Mouse (Mus musculus) granulocyte monocyte progenitor cell, adult 5-6 weeks (primary cell): ENCODE results near the gene Mospd3. TPM values are rescaled to one million over a fixed set of nuclear protein-coding genes. Genes with fewer than 3 reads are reported as not detected.
"Not testable (repeated sequence)": the region's sequence is repeated elsewhere in the genome, so short reads cannot be mapped to it uniquely, and the experiment has no call there.

Experiments
- ATAC-seq: replicated peaks from 2 replicates; pipeline ENCODE4 v1.8.0; 2016; ENCODE audit warnings: mild to moderate bottlenecking, moderate TSS enrichment, inconsistent platforms; ENCODE audit not compliant: poor library complexity, severe bottlenecking
- total RNA-seq, 2 experiments: library from RNA; stranded (forward) in 1 of 2; stranded (reverse) in 1 of 2; fragments of 200-712, 200-1000 nt in 1 of 2; fragments of >200 nt in 1 of 2; fragmentation: Nextera tagmentation in 1 of 2; gene quantifications; 2 replicates each; pipeline ENCODE4 v1.2.3; 2014 to 2017

The Mospd3 gene
- total RNA-seq, 2 experiments from 2014 or later, result 4.0 to 159 TPM

DNA sequence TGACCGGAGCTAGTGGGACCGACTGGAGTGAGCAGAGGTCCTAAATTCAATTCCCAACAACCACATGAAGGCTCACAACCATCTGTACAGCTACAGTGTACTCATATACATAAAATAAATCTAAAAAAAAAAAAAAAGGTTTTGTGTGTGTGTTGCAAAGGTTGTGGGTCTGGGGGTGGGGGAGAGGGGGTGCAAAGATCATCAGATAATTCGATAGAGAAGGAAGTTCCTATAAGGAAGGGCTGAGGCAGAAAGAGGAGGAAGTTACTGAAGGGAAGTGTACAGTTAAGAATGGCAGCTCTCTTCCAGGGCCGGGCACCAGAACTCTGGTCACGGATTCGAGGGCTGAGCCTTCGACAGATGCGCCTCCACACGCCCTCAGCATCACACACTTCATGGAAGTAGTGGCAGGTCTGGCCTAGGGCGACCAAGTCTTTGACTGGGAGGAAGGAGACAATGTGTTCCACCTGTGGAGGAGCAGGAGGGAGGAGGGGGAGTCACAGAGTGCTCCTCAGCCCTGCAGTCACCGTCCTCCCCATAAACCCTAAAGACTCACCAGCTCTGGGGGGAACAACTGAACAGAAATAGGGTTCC is 23.2 kb upstream of the Mospd3 start:
- ATAC-seq, result peak; percentile 13

- no peak for ATAC-seq
Measured at GRCm38 (mm10) chr5:137615347-137615746, 14.5 kb upstream of the Mospd3 start.

- not testable (repeated sequence) for ATAC-seq
Measured at GRCm38 (mm10) chr5:137614921-137615320, 14.1 kb upstream of the Mospd3 start.

- no peak for ATAC-seq
Measured at GRCm38 (mm10) chr5:137613550-137613949, 12.7 kb upstream of the Mospd3 start, which contains the start of gene Pcolce. Pcolce (minus strand) TSS chr5:137613784.

GRCm38 (mm10) chr5:137613076-137613475 is 12.2 kb upstream of the Mospd3 start:
- ATAC-seq, result no peak

DNA sequence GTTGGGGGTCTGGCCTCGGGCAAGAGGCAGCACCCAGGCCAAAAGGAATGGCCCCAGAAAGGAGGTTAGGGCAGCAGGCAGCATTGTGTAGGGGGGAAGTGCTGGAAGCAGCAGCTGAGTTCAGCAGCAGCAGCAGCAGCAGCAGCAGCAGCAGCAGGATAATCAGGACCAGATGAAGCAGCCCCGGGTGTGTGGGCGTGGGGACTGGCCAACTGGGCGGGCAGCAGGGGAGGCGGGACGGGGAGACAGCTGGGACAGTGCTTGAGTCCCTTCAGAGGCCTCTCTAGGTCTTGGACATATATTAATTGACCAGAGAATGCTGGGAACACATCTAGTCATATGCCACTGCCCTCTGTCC is 10.4 kb upstream of the Mospd3 start:
- ATAC-seq, result no peak

- ATAC-seq, result no peak
Measured at GRCm38 (mm10) chr5:137610548-137611244, 9.8 kb upstream of the Mospd3 start.

DNA sequence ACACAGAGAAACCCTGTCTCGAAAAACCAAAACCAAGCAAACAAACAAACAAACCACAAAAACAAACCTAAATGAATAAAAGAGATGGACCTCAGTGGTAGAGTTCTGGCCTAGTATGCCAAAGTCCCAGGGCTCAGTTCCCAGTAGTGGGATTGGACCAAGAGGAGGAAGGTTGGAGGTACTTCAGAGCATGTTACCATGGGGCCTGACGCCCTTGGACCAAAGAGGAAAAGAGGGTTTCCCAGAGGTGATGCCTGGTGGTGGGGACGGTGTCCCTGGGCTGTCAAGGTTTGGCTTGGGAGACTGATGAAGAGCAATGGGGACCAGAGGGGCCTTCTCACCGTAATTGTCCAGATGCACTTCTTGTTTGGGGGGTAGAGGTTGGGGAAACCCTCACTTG is 9.2 kb upstream of the Mospd3 start:
- ATAC-seq, result no peak

- ATAC-seq, result no peak
Measured at GRCm38 (mm10) chr5:137609292-137609691, 8.4 kb upstream of the Mospd3 start.

GRCm38 (mm10) chr5:137608654-137609190 is 7.9 kb upstream of the Mospd3 start:
- ATAC-seq, result no peak

DNA sequence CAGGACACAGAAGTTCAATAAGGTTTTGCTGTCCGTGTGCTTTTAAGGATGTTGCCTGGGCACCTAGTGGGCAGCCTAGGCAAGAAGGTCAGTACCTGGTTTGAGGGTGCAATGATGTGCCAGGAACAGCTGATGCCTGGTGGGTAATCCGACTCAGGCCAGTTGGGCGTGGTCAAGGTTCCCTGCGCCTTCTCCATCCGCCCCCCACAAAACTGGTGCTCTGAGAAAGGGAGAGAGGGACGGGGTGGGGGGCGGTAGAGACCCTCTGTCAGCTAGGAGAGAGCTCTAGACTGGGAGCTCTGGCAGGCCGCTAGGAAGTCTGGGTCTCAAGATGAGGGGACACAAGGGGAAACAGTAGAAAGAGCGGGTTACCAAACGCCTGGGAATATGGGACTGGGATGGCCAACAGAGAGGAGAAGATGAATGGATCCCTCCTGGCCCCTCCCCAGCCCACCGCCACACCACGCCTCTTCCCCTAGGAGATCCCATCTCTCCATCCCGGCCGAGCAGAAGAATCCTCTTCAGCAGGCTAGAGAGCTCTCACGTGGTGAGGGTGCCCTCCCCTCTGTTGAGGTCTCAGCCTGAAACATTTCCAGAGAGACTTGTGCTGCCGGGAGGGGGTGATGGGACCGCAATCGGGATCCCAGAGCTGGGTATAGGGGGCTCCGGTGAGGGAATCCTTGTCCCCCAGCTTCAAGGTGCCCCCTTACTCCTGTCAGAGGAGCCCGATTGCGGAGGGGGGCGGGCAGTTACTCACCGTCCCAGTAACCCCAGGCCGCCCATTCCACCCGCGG is 7.2 kb upstream of the Mospd3 start:
- no peak for ATAC-seq

- ATAC-seq, result no peak
Measured at GRCm38 (mm10) chr5:137601365-137601729, 489 bp upstream of the Mospd3 start.

- ATAC-seq, result no peak
Measured at GRCm38 (mm10) chr5:137600281-137600618, 608 bp downstream of the Mospd3 start.

- ATAC-seq, result no peak
Measured at GRCm38 (mm10) chr5:137599600-137599999, 1.3 kb downstream of the Mospd3 start.

DNA sequence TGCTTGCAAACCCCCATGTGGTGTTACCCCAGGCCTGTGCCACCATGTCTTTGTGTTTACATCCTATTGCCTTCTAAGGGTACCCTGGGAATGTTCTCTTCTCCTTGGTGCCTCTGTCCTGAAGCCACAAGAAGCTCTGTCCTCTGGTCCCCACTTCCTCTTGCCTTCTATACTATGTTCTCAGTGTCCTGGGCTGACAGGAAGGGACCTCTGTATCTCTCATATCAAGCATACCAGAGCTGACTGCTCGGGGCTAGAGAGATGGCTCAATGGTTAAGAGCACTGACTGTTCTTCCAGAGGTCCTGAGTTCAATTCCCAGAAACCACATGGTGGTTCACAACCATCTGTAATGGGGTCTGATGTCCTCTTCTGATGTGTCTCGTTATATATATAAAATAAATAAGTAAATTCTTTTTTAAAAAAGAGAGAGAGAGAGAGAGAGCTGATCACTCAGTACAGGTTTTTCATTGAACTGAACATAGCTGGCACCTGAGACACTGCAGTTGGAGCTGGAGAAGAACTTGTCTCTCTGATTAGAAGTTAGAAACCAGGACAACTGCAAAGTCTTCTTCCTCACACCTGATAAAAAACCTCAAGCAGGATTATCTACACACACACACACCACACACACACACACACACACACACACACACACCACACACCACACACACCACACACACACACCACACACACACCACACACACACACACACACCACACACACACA is 2.6 kb downstream of the Mospd3 start:
- ATAC-seq, result no peak

DNA sequence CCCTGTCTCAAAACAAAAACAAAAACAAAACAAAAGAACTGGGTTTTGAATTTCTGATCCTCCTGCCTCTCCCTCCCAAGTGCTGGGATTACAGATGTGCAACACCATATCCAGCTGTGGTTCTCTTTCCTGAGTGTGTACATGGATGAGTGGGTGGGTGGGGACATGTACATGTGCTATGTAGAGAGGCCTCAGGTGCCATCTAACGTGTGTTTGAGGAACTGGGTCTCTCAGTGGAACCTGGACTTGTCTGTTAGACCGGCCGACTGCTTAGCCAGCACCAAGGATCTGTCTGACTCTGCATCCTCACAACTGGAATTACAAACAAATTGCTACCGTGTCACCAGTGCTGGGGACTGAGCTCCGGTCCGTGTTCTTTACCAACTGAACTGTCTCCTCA is 3.2 kb downstream of the Mospd3 start:
- no peak for ATAC-seq

DNA sequence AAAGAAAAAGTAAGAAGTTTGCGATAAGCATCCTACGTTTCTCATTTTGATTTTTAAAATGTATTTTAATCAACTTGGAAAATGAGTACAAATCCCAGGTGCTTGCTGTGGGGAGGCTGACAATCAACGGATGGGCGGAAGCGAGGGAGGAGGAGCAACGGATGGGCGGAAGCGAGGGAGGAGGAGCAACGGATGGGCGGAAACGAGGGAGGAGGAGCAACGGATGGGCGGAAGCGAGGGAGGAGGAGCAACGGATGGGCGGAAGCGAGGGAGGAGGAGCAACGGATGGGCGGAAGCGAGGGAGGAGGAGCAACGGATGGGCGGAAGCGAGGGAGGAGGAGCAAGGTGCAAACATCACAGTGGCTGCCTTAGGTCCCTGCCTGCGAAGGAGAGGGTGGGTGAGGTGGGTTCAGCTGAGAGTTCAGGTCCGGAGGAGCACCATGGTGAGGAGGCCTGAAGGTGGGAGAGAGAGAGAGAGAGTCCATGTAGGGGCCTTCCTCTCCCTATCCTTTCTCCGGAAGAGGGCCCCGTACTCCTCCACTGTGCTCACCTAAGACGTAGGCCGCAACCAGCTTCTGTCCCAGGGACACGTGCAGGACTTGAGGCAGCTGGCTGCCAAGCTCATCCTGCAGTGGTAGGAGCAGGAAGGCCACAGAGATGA is 4.1 kb downstream of the Mospd3 start:
- peak; percentile 23; the same call in 1 of the 2 replicates for ATAC-seq

DNA sequence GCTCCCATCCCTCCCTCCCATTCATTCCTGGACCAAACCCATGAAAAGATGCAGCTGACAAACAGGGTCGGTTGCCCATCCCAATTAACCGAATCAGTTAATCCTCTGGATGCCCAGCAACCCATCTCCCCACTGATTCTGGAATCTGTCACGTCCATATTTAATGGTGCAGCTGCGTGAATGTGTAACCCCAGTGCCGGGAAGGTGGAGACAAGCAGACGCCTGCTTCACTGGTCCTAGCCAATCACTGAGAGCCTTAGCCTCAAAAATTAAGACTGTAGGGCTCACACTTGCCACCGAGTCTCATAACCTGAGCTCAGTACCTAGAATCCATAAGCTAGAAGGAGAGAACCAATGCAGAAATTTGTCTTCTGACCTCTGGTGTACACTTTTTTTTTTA is 4.9 kb downstream of the Mospd3 start:
- no peak for ATAC-seq

DNA sequence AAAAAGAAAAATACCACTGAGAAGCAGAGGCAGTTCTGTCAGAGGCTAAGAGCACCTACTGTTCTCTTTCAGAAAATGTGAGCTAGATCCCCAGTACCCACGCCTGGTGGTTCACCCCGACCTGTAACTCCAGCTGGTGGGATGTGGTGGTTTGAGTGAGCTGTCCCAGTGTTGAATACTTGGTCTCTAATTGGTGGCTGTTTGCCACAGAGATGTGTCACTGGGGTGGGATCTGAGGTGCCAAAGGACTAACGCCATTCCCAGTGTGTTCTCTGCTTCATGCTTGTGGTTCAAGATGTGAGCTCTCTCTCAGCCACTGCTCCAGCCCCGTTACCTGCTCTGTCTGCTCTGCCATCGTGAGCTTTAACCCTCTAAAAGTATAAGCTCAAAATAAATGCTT is 10.4 kb downstream of the Mospd3 start:
- no peak for ATAC-seq

DNA sequence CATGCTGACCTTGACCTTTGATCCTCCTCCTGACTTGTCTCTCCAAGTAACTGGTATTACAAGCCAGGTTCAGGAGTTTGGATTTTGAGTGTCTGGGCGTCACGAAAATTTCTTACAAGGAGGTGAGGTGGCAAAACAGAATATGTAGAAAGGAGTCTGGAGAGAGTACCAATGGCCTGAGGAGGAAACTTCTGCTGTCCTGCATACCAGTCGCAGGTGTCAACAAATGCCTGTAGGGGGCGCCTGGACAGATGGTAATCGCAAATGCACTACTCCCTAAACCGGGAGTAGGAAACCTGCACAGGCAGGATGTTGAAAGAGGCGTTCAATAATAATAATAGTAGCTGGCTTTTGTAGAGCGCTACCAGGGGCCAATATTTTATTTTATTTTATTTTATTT is 15.9 kb downstream of the Mospd3 start:
- peak; percentile 80 for ATAC-seq
